Mouse (Mus musculus): ENCODE results near the gene Ulk4.
A peak's percentile ranks its signal among the peaks of the same experiment; 100 is the strongest.
"Not testable (repeated sequence)": the region's sequence is repeated elsewhere in the genome, so short reads cannot be mapped to it uniquely, and the experiment has no call there.

Ulk4 gene

DNA sequence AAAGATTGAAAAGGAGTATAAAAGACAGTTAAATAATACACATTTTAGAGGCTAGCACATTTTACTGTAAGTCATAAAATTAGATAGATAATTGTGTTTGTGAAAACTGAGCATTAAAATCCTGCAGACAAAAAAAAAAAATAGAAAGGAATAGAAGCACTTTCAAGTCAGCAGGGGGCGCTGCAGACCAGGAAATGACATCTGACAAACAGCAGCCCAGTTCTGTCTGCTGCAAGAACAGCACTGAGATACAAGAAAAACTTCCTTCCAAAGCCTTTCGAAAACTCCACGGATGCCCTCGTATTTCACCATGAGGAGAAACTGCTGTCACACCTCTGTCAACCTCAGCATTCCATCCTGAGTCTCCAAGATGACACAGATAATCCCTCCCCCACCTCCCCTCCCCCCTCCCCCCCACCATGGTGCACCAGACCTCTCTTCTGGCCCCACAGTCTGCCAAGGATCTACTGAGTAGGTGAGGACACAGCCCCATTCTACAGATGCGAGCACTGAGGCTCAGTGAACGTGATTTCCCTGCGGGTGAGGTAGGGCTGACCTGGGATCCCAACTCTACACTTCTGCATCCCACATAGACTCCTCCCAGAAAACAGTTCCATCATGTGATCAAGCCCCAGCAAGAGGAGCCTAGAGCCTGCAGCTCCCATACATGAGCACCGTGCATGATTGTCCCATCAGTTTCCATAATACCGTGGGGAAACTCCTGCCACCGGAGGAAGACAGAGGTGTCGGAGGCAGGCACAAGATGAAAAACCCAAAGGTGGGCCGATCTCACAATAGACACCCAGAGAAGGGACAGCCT is 28.8 kb downstream of the Ulk4 start:
- peak; percentile 46 for DNase-seq

DNA sequence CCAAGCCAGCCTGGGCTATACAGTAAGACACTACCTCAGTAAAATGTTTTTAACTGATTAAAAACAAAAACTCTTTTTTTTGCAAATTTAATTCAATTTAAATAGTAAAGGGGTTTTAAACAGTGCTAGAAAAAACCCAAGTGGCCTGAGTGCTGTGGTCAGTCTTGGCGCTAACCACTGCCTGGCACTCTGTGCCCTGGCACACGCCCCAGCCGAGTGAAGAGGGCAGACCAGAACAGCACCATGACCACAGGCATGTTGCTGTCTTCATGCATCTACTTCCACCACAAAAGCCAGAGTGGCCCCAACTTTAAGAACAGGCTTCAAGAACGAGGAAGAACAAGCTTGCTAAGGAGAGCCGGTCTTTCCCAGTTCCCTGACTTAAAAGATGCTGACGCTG is 29.9 kb downstream of the Ulk4 start:
- no peak for DNase-seq

DNA sequence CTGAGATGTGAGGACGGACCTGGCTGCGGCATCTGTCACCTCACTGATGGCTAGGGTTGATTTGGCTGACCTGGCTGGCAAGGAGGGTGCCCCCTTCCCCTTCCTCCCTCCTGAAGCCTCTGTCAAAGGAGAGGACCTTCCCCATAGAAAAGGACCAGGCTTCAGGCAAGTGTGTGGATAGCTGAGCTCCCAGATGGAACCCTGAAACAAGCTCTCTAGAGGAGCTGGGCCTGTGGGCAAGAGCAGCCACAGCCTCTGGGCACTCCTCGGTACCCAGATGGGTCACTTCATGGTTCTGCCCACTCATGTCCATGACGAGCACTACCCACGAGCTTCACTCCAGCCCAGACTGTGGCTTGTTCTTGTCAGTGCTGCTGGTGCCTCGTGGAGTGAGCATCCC is 34.7 kb downstream of the Ulk4 start:
- DNase-seq = no peak

DNA sequence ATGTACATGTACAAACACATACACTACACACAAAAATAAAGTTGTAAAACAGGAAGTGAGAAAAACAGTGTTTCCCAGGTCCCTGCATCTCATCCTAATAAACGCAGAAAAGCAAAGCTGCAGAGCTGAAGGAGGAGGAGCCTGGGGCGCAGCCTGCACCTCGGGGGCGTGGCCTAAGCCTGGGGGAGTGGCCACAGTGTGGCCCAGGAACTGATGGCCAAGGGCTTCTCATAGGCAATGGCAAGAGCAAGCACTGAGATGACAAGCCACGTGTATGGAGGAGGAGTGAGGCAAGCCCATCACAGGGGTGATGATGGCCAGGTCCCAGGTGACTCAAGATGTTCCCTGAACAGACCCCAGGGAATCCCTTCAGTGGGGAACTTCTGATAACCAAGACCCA is 35.2 kb downstream of the Ulk4 start:
- DNase-seq = no peak

DNA sequence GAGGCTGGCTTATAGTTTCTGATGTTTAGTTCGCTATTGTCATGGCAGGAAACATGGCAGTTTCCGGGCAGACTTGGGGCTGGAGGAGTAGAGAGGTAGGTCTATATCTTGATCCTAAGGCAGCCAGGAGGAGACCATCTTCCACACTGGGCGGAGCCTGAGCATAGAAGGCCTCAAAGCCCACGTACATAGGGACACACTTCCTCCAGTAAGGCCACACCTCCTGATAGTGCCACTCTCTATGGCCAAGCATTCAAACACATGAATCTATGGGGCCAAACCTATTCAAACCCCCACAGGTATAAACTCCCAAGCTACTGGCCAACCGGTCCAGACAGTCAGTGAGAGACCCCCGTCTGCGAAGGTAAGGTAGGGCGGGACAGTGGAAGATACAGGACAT is 35.6 kb downstream of the Ulk4 start:
- no peak for DNase-seq

DNA sequence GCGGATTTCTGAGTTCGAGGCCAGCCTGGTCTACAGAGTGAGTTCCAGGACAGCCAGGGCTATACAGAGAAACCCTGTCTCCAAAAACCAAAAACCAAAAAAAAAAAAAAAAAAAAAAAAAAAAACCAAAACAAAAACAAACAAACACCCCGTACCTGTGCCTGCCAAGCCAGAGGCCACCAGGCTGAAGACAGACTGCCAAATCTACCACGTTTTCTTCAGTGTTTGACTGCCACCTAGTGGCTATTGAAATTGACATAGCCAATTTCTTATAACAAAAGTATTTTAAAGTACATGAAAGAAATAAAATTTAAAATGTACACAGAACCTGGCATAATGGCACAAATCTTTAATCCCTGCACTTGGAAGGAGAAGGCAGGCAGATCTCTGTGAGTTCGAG is 36.8 kb downstream of the Ulk4 start:
- not testable (repeated sequence) for DNase-seq

DNA sequence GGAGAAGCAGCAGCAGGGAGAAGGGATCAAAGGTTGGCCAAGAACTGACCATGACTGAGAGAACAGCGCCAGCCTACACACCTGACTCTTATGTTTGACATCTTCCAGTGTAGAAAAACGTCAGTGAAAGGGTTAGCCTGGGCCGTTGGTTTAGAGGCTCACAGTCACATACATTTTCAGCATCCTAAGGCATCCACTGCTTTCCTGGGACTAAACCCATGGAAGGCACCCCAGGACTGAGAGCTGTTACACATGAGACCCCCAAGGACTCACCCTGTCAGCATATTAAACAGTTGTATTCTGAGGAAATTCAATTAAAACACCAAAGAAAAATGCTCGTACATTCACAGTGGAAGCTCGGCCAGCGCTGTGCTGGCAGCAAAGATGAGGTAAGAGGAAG is 37.4 kb downstream of the Ulk4 start:
- no peak for DNase-seq

DNA sequence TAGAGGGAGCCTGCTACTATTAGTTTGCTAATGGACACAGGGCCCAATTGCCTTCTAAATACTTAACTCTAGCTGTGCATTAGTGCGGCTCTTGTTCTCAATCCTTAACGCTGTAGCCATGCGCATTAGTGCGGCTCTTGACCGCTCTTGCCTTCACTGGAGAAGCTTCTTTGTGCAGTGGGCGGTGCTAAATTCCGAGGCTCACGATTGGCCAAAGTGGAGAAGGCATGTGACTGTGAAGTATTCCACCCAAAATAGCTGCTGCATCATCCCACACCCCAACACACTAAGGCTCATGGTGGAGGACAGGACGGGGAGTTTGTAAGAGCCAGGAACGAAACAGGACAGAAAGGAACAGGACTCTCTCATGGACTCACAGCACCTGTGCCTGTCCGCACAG is 58.4 kb downstream of the Ulk4 start:
- DNase-seq = no peak

DNA sequence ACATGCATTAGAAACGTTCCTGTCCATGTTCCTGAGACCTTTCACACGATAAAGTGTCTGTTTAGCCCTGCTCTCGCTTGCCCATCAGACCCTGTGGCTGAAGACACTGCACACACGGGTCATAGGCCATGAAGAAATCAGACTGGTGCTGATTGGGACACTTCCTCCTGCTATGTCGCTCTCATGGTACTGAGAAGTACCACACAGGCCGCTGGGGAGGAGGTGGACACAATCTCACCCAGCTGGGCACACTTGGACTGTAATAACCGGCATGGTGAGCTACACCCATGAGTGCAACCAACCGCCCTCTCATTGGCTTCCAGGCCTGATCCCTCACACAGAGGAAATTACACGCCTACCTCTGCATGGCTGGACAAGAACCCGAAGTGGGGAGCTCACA is 58.8 kb downstream of the Ulk4 start:
- no peak for DNase-seq

DNA sequence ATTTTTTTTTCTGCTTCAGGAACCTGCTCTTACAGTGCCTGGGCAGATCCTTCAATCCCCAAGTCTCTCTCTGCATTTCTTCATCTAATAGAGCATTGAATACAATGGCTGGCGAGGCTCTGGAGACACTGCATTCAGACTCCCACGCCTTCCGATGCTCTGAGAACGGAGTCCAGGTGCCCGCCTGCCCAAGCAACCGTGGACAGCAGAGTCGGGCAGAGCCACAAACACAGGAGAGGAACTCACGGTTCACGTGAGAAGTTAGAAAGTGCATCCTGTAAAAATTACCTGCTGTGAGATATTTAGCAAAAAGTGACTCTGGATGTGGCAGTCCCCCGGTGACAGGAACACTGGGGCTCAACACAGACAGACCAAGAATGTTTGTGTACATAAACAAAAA is 59.3 kb downstream of the Ulk4 start:
- DNase-seq = no peak

DNA sequence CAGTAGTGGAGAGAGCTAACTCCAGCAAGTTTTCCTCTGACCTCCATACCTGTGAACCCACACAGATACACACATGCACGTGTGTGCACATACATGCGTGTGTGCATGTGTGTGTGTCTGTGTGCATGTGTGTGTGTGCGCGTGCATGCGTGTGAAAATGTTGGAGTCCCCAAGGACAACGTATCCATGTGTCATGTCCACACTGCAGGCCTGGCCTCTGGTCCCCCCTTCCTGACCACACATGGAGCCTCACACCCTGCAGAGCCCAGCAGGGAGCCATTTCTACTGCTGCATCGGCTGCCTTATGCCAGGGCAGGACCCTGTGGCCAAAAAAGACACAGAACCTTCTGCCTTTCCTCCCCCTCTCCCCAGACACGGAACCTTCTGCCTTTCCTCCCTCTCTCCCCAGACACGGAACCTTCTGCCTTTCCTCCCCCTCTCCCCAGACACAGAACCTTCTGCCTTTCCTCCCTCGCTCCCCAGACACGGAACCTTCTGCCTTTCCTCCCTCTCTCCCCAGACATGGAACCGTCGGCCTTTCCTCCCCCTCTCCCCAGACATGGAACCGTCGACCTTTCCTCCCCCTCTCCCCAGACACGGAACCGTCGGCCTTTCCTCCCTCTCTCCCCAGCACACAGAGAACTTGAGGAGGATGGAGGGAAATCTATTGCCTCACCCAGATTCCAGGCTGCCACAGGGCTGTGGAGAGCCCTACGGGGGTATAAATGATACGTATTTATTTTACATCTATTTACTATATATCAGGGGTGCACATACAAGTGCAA is 60.3 kb downstream of the Ulk4 start:
- no peak for DNase-seq

DNA sequence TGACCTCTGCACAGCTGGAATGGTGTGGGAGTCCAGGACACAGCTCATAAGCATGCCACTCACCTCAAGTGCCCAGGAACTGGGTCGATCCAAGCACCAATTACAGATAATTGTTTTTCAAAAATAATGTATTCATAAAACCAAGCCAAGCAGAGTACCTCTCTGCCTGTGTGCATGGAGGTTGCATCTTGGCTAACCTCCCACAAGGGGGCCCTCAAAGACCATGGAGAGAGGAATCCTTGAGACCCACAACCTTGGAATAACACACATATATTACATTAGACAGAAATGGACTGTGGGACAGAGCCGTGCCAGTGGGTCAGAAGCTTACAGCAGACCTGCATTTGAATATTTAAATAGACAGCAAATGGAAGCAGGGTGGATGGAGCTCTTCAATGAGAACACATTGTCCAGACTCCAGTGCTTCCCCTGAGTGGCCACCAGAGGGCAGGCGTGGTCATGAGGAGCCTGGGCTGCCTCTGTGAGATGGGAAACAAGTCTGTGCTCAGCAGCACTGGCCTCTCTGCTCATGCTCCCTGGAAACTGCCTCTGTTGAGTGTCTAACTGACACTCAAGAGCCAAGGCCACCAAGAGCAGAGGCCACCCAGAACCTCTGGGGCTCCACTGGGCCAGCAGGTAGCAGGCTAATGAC is 61.5 kb downstream of the Ulk4 start:
- peak; percentile 27 for DNase-seq

DNA sequence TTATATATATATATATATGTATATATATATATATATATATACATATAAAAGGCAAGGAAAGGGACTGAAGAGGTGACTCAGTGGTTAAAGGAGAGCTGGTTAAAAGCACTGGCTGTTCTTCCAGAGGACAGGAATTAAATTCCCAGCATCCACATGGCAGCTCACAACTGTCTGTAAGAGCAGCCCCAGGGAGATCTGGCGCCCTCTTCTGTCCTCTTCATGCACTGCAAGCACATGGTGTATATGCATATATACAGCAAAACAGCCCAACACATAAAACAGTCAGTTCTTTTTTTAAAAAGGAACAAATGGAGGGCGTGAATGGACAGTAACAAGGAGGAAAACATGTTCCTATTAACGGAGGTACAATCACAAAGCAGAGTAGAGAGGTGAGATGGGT is 64.7 kb downstream of the Ulk4 start:
- DNase-seq = no peak

DNA sequence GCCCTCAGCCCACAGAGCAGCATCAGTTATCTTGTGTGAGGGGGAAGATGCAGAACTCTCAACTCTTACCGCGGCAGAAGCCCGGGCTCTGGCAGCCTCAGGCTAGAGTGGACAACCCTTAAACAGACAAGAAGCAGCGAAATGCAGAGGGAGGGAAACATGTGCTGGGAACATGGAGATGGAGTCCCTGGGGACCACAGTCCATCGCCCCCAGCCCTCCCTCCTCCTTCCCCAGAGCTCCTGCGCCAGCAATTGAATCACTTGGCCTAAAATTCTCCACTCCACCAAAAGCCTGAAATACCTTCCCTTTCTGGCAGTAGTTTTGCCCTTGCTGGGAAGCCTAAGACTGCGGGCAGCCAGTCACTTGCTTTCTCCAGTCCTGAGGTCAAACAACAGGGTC is 72.0 kb downstream of the Ulk4 start:
- no peak for DNase-seq

DNA sequence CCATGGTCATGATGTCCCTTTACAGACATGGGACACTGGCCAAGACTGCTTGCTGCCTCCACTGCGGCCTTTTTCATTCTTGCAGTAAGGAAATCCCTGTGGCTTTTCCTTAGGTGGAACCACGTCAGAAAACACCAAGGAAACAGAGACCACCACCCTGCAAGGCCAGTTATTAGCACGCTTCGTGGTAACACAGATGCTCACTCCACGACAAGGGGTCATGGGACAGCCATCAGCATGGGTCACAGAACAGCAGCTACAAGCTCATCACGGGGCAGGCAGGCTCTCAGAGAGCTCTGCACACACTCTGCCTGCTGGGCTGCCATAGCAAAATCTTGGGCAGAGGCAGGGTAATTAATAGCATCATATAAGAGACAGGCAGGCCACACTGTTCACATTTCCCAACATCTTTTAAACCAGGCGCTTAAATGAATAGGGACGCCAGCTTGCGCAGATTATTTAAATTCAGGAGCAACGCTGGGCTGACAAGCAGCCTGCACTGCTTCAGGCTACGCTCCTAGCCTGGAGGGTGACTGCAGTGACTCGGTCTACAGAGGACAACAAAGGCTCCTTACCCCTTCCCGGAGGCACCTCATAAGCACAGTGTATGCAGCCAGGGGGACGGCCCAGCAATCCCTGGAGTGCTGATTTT is 72.7 kb downstream of the Ulk4 start:
- no peak for DNase-seq

DNA sequence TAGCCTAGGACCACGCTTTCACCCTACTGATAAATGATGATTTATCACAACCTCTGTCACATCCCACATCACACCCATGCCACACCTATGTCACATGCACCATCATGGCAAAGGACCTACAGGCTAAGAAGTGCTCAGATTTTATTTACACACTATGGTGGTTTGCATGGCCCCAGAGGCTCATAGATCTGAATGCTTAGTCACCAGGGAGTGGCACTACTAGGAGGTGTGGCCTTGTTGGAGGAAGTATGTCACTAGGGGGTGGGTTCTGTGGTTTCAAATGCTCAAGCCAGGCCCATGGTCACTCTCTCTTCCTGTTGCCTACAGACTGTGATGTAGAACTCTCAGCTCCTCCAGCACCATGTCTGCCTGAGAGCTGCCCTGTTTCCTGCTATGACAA is 73.3 kb downstream of the Ulk4 start:
- DNase-seq = no peak

DNA sequence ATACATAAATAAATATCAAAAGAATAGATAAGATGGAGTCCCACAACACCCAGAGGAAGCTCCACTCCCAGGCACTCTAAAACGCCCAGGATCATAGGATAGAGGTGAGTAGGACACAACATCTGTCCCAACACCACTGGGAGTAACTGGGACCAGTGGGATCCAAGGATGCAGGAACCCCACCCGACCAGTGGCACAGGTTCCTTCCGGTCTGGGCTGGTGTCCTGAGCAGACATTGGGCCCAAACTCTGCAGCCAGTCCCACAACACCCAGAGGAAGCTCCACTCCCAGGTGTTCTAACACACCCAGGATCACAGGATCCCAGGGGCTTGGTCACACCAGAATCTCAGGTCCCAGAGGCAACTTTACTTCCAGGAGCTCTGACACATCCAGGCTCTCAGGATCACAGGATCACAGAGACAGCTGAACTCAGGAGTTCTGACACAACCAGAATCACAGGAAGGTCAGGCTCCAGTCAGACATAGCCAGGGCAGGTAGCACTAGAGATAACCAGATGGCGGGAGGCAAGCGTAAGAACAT is 77.8 kb downstream of the Ulk4 start:
- DNase-seq = not testable (repeated sequence)

DNA sequence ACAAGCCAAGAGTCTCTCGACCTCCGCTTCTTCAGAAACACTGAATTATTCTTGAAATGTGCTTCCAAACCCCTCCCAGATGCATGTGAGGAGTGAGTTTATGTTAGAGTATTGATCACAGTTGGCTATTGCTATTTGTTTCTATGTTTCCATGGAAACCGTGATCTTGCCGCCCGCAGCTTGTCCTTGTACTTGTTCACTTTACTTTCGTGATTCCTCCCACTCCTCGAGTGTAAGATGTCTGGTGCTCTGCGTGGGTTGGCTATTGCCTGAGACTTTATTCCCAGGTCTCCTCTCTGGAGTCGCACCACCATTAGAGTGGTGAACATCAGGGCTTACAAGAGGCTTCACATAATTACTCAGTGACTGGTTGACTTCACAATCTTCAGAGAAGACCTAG is 80.5 kb downstream of the Ulk4 start:
- DNase-seq = no peak

DNA sequence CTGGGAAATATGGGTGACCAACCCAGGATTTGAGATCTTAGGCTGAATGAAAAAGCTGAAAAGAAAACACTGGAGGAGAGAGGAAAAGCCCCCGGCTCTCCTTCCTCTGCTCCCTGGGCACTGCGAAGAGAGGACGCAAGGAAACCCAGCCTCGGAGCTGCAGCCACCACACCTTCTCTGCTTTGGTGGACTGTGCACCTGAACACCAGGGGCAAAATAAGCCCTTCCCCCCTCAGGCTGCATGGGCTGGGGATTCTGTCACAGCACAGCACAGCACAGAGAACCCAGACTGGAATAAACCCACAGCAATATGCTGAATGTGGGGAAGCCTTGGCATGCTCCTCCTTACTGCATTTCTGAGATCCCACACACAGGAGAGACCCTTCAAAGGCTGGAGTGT is 81.9 kb downstream of the Ulk4 start:
- no peak for DNase-seq

DNA sequence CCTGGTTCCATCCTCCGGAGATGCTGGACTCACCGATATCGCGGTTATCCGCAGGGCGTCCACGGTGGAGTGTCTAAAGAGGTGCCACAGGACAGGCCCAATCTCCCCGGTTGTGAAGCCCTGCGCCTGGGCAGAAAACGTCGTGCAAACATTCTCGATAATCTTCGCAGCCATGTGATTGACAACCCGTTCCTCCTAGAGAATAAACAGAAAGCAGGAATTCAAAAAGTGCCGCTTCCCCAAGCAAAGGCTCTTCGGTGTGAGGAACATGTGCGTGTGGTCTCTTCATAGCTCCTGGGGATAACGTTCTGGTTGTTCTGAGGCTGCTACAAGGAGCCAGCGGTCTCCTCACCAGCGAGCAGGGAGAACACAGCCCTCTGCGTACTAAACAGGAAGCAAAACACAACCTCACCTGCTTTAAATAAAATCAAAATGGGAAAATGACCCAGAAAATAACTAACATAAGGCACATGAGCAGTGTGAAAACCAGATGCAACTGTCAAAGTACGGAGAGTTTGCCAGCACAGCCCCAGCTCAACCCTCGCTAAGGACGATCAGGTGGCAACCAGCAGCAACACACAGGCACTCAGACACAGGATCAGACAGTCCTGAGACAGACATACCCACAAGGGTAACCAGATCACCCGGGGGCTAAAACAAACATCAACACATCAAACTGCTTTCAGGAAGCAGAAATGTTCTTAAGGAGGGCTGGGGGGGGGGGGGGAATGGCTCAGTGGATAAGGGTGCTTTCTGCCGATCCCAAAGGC is 84.2 kb downstream of the Ulk4 start:
- no peak for DNase-seq

DNA sequence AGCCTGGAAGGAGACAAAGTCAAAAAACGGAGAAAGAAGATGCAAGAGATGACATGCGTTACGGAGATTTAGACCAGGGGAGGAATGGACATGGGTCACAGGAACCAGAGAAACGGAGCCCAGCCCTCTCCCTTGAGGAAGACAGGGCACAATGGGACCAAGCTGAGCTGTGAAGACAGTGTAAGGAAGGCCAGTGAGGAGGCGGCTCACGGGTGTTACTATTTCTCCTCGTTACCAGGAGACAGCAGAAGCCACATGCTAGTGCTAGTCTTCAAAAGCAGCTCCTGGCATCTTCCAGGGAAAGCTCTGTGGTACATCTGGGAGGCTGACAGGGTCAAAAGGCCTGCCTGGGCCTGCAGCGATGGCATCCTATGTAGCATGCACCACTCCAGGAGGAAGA is 89.2 kb downstream of the Ulk4 start:
- DNase-seq = no peak

DNA sequence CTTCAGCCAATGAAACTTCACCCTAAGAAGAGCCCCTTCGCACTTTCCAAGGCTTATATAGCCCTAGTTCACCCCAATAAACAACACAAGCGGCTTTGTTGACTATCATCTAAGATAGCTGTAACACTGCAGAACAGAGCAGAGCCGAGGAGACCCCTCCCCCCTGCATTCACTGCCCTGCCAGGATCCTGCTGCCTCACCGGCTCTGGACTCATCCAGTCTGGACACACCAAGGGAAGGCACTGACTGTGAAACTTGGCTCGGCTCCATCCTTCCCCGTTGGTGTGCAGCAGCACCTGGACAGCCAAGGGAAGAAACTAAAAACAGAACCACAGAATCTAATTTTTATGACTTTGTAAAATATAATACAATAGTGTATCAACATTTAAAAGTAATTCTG is 91.2 kb downstream of the Ulk4 start:
- DNase-seq = peak; percentile 18
